Comparison of ENCODE assay signal across 8 mouse cellular contexts in genomic region chr15:89128382-89129350, GRCm38 (mm10). TPM values are rescaled to one million over a fixed set of nuclear protein-coding genes. Genes with fewer than 3 reads are reported as not detected.
DNase-seq lines count a peak whose midpoint lies in the region; ATAC-seq and TF ChIP-seq lines count a peak whose summit lies in the region.

Hdac10 (minus strand) TSS chr15:89128700.

- peak; percentile 83 for ATAC-seq in CD4-positive, CD25-positive, alpha-beta regulatory T cell, adult 4 months
- ATAC-seq in heart, embryonic 13.5 days (ENCODE audit: extremely low read depth, insufficient number of reproducible peaks, low FRiP score, low TSS enrichment): peak; percentile 78
- ATAC-seq in liver, embryonic 11.5 days (replicated peaks; ENCODE audit: low FRiP score): peak; percentile 86

- H3K4me1 ChIP-seq in heart, embryonic 13.5 days: peaks cover 20% of the 10 kb centered on the region
- peaks cover 18% of the 10 kb centered on the region for H3K4me1 ChIP-seq in liver, embryonic 11.5 days (replicated peaks; ENCODE audit: control insufficient read depth, insufficient read depth, low read length)

- H3K4me2 ChIP-seq in heart, embryonic 13.5 days: peak within 1 kb of the TSS; percentile 92
- H3K4me2 ChIP-seq in liver, embryonic 11.5 days: peak within 1 kb of the TSS; percentile 98
- H3K4me2 ChIP-seq in myocyte (ENCODE audit: low read depth): peak within 1 kb of the TSS; percentile 97

- no peaks in the 10 kb centered on the region for H3K79me2 ChIP-seq in myocyte (ENCODE audit: control insufficient read depth, insufficient read depth)

- peak; percentile 64 for TF ChIP-seq POLR2A in myocyte (IDR thresholded peaks at IDR 0.05; ENCODE audit: insufficient read length, low read depth)

- H3K27me3 ChIP-seq in heart, embryonic 13.5 days (replicated peaks): no peaks in the 10 kb centered on the region
- H3K27me3 ChIP-seq in liver, embryonic 11.5 days (replicated peaks; ENCODE audit: control insufficient read depth, insufficient read depth, low read length): no peaks in the 10 kb centered on the region
- H3K27me3 ChIP-seq in myocyte (ENCODE audit: control insufficient read depth, insufficient read depth, insufficient read length): no peaks in the 10 kb centered on the region

- DNase-seq in c-Kit-negative CD71-positive TER-119-positive erythroid progenitor cells, embryonic 14.5 days (ENCODE audit: low read depth, low spot score): peak; percentile 78
- peak; percentile 59 for DNase-seq in fibroblast of lung, adult 2 months (ENCODE audit: low read depth)
- DNase-seq in kidney, postnatal 10 days: peak; percentile 90
- peak; percentile 82 for DNase-seq in liver, embryonic 11.5 days (ENCODE audit: low spot score)
- peak; percentile 81 to 93 for DNase-seq in spleen, postnatal 4 days (ENCODE audit: low spot score in 2 of 2)

- H3K9me3 ChIP-seq in heart, embryonic 13.5 days: no peaks in the 10 kb centered on the region
- no peaks in the 10 kb centered on the region for H3K9me3 ChIP-seq in liver, embryonic 11.5 days (ENCODE audit: control insufficient read depth, low read length)

- H3K4me3 ChIP-seq in heart, embryonic 13.5 days: peak within 1 kb of the TSS; percentile 78
- peak within 1 kb of the TSS; percentile 70 for H3K4me3 ChIP-seq in liver, embryonic 11.5 days (ENCODE audit: low read depth, low read length)
- H3K4me3 ChIP-seq in myocyte: peak within 1 kb of the TSS; percentile 42

- peaks cover 36% of the 10 kb centered on the region for H3K36me3 ChIP-seq in heart, embryonic 13.5 days
- H3K36me3 ChIP-seq in liver, embryonic 11.5 days (ENCODE audit: control insufficient read depth, insufficient read depth, low read length): peaks cover 5% of the 10 kb centered on the region; the same call in 1 of the 2 replicates
- peaks cover 5% of the 10 kb centered on the region for H3K36me3 ChIP-seq in myocyte (ENCODE audit: control insufficient read depth, insufficient read depth)

- H3ac ChIP-seq in myocyte (ENCODE audit: control insufficient read depth, insufficient read length): peak within 1 kb of the TSS; percentile 8

- H3K27ac ChIP-seq in heart, embryonic 13.5 days (replicated peaks): peak within 1 kb of the TSS; percentile 90
- H3K27ac ChIP-seq in liver, embryonic 11.5 days (ENCODE audit: low read depth, low read length): peak within 1 kb of the TSS; percentile 66

- H3K9ac ChIP-seq in heart, embryonic 13.5 days: peak within 1 kb of the TSS; percentile 85
- H3K9ac ChIP-seq in liver, embryonic 11.5 days (ENCODE audit: low read depth, low read length): peak within 1 kb of the TSS; percentile 81

- WGBS in heart, embryonic 13.5 days: 3% methylated on average over 36 of the region's 36 CpGs
- WGBS in liver, embryonic 11.5 days: 3% methylated on average over 36 of the region's 36 CpGs

TF ChIP-seq in myocyte, 11 proteins besides CTCF, POLR2A, EP300 and RAD21:
- no peak for TF ChIP-seq CEBPB (IDR thresholded peaks at IDR 0.05; ENCODE audit: insufficient read depth, poor library complexity, severe bottlenecking)
- no peak for TF ChIP-seq MYOG (IDR thresholded peaks at IDR 0.05; ENCODE audit: control insufficient read depth in 1 of 3, insufficient read depth in 1 of 3, insufficient read length in 2 of 3, low read depth in 2 of 3)
- peak; percentile 9 for TF ChIP-seq POLR2AphosphoS2 (IDR thresholded peaks at IDR 0.05; ENCODE audit: insufficient read length, low read depth)
- TF ChIP-seq SRF (IDR thresholded peaks at IDR 0.05; ENCODE audit: control insufficient read depth, insufficient read length, low read depth): no peak
- TF ChIP-seq MYOD1 (IDR thresholded peaks at IDR 0.05; ENCODE audit: control insufficient read depth in 1 of 3, insufficient read length in 2 of 3, low read depth in 2 of 3): peak in 1 of 3 experiments; percentile 38
- no peak for TF ChIP-seq USF1 (IDR thresholded peaks at IDR 0.05; ENCODE audit: low read depth)
- TF ChIP-seq TCF3 (IDR thresholded peaks at IDR 0.05; ENCODE audit: insufficient read length, low read depth): no peak
- TF ChIP-seq E2F4 (IDR thresholded peaks at IDR 0.05; ENCODE audit: insufficient read depth): no peak
- TF ChIP-seq REST (IDR thresholded peaks at IDR 0.05; ENCODE audit: insufficient read depth, insufficient read length): no peak
- TF ChIP-seq TCF12 (IDR thresholded peaks at IDR 0.05; ENCODE audit: insufficient read depth, poor library complexity, severe bottlenecking): no peak
- TF ChIP-seq MAX (IDR thresholded peaks at IDR 0.05; ENCODE audit: low read depth): no peak

RNA-seq across cellular contexts. Expression of gene Hdac10, which starts in this region (rescaled TPM):
- 10 to 100 TPM; 34.9 to 63.5 TPM for polyA plus RNA-seq in CD4-positive, CD25-positive, alpha-beta regulatory T cell, adult 4 months (2017; shearing (Covaris generic))
- polyA plus RNA-seq in heart, embryonic 13.5 days (2015; fragmentation: Nextera tagmentation; extraction: Ambion mirVana): 14.0 and 15.0 TPM in 2 replicates
- 21.1 and 22.7 TPM in 2 replicates for polyA plus RNA-seq in liver, embryonic 11.5 days (2014; fragmentation: Nextera tagmentation; extraction: Ambion mirVana)
- polyA plus RNA-seq in myocyte (2012; fragmentation: generic; extraction: Trizol): 11.7 TPM

Comparison
In these comparisons a context has a peak if more than half of its experiments do, and no peak if none do; other contexts are left out.
1. Peak in every context shown above with its lines: DNase-seq, ATAC-seq, H3K4me3 ChIP-seq and H3K27ac ChIP-seq.